Mouse (Mus musculus): ENCODE measurements around the gene Csrp1.
A peak's percentile ranks its signal among the peaks of the same experiment; 100 is the strongest.

The Csrp1 gene

DNA sequence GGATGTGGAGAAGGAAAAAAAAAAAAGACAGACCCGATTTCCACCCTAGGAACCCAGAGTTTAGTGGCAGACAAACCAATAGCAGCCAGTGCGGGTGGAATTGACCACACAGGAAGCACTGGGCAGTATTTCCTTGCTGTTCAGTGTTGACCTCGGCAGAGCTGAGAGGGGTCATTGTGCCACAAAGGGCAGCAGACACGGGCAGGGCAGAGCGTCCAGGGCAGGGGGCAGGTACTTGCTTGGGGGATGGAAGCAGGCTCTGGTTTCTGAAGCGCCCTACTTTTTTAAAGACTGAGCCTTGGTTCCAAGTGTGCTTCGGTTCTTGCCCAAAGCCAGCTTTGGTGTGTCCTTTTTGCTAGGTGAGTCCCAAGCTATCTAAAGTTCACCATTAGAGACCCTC lies 50.4 kb downstream of the Csrp1 start:
- no peak for DNase-seq (ENCODE audit: low read depth in 2 of 2, low spot score in 2 of 2)

- no peak for DNase-seq (ENCODE audit: low read depth in 2 of 2, low spot score in 2 of 2)
Measured at GRCm38 (mm10) chr1:135770896-135771572, 51.2 kb downstream of the Csrp1 start.

DNA sequence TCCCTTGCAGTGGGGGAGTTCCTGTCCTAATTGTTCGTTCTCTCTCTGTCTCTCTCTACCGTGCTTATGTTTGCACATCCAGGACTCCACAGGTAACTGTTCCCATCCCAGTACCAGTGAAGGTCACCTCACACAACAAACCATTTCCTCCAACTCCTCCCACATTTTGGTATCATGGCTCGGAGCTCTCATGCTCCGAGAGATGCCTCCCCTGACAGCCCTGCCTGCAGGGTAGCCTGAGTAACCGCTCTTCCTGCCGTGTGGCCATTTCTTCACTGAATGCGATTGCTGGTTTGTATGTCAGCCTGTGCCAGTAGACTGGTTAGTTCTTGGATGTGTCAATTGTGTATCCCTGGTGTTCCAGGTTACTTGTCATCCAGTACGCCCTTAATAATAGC lies 51.7 kb downstream of the Csrp1 start:
- no peak for DNase-seq (ENCODE audit: low read depth in 2 of 2, low spot score in 2 of 2)

- DNase-seq (ENCODE audit: low read depth in 2 of 2, low spot score in 2 of 2), result no peak
Measured at GRCm38 (mm10) chr1:135776596-135776995, 56.7 kb downstream of the Csrp1 start.

- DNase-seq (ENCODE audit: low read depth in 2 of 2, low spot score in 2 of 2), result no peak
Measured at GRCm38 (mm10) chr1:135777046-135777445, 57.2 kb downstream of the Csrp1 start.

DNA sequence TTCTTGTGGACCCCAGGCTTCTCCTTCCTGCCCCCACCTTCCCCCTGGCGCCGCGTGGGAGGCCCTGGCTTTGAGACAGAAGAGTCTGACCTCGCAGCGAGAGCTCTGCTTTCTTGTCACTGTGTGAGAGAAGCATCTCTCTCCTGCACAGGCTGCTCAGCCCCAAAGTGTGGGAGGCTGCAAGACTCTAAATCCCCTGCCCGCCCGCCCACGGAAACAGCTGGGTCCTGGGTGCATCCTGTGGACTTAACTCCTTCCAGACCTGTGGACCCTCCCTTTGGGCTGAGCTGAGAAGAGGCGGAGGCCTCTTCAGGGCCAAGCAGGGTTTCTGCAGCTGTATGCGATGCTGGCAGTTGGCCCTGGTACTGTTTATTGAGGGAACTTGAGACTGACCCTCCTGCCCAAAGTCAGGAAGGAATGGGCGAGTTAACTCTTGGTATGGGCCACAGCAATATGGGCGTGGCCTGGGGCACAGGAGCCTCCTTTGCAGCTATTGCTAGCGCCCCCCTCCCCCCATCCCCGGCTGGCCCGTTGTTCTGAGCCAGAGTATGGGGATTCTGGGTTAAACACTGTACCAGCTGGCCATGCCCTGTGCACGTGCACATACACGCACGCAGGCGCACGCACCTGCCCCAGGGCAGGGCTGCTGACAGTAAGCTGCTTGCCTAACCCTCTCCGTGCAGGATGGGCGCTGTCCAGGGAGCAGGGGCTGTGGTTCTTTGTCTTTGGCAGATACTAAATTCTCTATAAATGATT lies 59.1 kb downstream of the Csrp1 start, which contains the start of gene Tnni1:
Tnni1 (plus strand) TSS at position 655 of the 756 bp plus-strand sequence.
- no peak for DNase-seq (ENCODE audit: low read depth in 2 of 2, low spot score in 2 of 2)

DNA sequence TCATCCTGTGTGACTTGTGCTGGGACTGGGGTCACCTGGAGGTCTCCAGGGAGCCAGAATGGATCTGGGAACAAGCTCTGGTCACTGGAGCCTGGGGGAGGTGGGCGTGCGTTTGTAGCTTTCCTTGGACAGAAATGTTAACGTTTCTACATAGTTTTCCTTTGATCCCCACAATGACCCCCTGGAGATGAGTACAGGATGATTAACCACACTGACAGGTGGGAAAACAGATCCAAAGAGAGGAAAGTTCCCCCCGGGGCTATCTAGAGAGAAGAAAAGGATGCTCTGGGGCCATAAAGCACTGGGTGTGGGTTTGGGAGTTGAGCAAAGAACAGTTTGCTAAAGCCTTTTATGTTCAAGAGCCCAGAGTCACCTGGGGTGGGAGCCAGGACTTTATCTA lies 60.8 kb downstream of the Csrp1 start:
- no peak for DNase-seq (ENCODE audit: low read depth in 2 of 2, low spot score in 2 of 2)

DNA sequence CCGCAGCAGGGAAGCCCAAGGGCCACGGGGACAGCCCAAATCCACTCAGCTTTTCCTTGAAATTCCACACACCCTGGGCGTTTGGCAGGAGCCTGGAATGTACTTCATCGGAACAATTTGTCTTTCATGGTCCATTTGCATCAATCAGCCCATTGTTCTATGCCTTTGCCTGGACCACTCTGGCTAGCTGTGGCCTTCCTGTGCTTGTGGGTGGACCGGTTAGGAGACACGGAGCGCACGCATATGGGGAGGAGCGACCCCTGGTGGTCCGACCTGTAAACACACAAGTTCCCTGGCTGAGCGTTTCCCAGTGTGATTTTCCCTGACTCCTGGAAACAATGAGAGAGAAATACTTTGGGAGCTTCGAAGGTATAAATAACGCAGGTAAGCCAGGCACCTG lies 61.4 kb downstream of the Csrp1 start:
- peak; percentile 43 to 48 for DNase-seq (ENCODE audit: low read depth in 2 of 2, low spot score in 2 of 2)

- DNase-seq (ENCODE audit: low read depth in 2 of 2, low spot score in 2 of 2), result no peak
Measured at GRCm38 (mm10) chr1:135782816-135783215, 63.0 kb downstream of the Csrp1 start.

DNA sequence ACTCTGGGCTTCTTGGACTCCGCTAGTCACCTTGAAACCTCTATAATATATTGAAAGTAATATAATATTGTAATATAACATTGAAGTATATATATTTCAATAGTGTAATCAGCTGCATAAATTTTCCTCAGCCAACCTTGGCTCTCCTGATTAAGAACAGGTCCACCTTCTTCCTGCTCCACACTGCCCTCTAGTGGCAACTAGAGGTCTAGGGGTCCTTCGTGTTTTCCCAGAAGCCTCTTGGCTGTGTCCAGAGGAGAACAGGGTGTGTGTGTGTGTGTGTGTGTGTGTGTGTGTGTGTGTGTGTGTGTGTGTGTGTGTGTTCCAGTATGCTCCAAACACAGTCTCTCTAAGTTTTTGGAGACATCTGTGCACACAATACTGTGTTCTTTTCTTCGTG lies 67.9 kb downstream of the Csrp1 start:
- peak; percentile 73 to 75 for DNase-seq (ENCODE audit: low read depth in 2 of 2, low spot score in 2 of 2)

DNA sequence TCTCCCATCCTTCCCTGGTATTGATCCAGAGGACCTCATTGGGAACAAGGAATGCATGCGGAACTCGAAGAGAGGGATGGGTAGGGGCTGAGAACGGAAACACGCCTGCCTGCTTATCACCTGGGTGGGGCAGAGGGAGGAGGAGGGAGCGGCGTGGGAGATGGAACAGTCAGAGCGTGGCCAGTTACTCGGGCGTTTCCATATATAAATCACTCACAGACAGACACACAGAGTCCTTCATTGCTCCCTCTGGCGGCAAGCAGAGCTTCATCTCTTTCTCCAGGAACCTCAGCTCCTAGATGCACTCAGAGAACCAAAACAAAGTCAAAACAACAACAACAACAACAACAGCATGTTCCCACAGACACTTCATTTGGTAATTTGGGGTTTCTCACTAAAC lies 68.8 kb downstream of the Csrp1 start:
- no peak for DNase-seq (ENCODE audit: low read depth in 2 of 2, low spot score in 2 of 2)

- DNase-seq (ENCODE audit: low read depth in 2 of 2, low spot score in 2 of 2), result peak; percentile 65
Measured at GRCm38 (mm10) chr1:135789815-135790214, 70.0 kb downstream of the Csrp1 start.

DNA sequence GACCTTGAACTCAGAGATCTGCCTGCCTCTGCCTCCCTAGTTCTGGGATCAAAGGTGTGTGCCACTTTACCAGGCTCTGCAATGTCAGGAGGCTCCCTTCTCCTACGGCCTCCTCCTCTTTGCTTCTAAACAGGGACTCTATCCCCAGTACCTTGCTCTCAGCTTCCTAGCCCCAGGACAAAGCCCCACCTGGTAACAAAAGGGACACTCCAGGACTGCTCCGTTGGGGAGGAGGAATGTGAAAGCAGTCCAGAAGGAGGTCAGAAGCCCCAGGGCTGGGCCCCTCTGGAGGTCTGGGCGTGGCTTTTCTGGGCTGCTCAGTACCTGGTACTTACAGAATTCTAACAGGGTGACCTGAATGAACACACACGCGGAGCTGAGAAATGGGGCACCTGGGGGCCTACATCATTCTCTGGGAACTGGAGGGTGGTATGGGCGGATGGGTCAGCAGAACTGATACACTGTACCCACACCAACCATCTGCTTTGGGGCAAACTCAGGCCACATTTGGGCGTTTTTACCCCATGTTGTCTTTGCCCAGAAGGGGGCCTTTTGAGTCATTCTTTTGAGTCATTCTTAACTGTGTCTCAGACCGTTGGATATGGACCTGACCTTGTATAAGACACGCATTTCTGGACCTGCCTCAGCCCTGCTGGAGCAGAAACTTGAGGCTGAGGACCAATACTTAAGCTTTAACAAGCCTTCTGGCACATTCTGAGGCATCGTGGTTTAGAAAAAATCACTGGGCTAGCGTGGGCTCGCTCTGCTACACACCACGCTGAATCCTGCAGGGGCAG lies 72.5 kb downstream of the Csrp1 start:
- DNase-seq (ENCODE audit: low read depth in 2 of 2, low spot score in 2 of 2), result no peak

GRCm38 (mm10) chr1:135793370-135794215 lies 73.7 kb downstream of the Csrp1 start:
- peak in 1 of 2 experiments; percentile 15 for DNase-seq (ENCODE audit: low read depth in 2 of 2, low spot score in 2 of 2)

DNA sequence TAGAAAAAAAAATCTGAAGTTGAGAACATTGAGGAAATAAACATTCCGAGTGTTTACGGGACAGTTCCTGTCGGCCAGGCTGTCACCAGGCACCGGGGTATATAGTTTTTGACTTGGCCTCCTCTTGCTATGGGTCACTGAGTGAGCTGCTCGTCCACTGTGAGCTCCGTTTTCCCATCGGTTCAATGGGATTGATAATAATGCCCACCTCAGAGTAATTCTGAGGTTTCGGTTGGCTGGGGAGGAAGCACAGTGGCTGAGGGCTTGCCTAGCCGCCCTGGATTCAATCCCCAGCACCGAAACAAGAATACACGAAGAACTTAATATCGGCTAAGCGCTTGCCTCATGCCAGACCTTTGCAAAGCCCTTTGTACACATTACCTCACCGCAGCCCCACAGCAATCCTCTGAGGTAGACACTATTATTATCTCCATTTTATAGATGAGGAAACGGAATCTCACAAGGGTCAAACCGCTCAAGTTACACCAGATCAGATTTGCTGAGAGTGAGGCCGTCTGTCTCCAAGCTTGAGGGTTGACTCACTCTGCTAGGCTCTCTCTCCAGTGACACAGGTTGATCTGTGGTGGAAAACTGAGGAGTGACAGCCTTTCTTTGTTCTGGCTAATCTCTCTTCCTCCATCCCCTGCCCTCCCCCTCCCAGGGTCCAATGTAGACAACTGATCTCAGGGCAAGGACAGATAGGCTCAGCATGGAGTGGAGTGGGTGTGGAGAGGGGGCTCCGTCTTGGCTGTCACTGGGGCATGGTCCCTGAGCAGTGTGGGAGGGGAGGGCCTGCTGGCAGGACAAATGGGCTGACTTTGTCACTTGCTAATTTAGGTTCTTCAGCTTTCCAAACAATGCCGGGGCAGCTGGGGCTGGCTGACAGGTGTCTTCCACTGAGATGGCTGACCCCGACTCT lies 74.6 kb downstream of the Csrp1 start:
- DNase-seq (ENCODE audit: low read depth in 2 of 2, low spot score in 2 of 2), result no peak

GRCm38 (mm10) chr1:135798492-135798891 lies 78.6 kb downstream of the Csrp1 start:
- no peak for DNase-seq (ENCODE audit: low read depth in 2 of 2, low spot score in 2 of 2)

DNA sequence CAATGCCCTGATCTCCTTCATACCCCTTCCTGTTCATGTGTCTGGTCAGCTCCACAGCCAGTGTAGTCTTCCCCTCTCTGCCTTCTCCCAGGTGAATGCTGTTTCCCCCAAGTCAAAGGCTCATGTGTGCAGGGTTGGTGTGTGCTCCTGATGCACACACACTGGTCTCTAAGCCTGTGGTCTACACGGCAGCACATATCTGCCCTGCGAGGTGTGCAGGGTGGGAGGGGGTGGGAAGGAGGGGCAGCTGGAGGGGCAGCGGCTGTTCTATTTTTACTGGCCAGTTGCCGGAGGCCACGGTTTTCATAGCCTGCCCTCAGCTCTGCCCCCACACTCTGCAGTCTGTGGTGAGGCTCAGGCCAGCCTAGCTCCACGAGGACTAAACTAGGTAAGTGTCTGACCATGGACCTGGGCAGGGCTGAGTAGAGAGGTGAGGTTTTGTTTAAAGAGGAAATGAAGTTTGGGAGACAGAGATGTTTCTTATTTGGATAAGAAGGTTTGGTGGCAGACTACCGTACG lies 79.3 kb downstream of the Csrp1 start:
- no peak for DNase-seq (ENCODE audit: low read depth in 2 of 2, low spot score in 2 of 2)

GRCm38 (mm10) chr1:135800192-135800950 lies 80.5 kb downstream of the Csrp1 start:
- no peak for DNase-seq (ENCODE audit: low read depth in 2 of 2, low spot score in 2 of 2)

Data from CD8-positive naive resting alpha-beta T cell, adult 2 months (primary cell).